Mouse (Mus musculus) cerebellum, adult 11-12 months (tissue): ENCODE measurements around the gene Olfr1357.
"Not testable (repeated sequence)": the region's sequence is repeated elsewhere in the genome, so short reads cannot be mapped to it uniquely, and the experiment has no call there.

Source experiments
- DNase-seq: peaks from one replicate; pipeline ENCODE4 v3.0.0; 2022

Olfr1357 gene

DNA sequence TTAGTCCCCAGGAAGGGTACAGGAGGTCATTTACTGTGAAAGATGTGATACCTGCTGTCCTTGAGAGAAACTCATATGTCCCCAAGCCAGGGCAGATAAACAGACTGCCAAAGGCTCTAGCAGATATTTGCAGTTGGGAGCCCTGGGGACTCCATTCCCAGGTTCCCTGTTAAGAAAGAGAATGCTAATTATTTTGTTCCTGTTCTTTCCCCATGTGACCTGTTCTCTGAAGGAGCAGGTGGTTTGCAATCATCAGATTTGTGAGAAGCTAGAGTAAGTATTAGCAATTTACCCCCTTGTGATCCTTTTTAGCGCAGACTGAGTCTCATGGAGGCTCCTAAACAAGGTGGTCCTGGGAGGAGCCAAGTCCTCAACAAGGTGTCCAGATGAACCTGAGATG is at the start of gene Olfr1357:
Gene Olfr1357, minus strand, starts transcription at position 101 of the 400 bp plus-strand sequence.
- no peak for DNase-seq

- DNase-seq: not testable (repeated sequence)
Measured at GRCm38 (mm10) chr10:78666696-78667095, 48.8 kb upstream of the Olfr1357 start.

DNA sequence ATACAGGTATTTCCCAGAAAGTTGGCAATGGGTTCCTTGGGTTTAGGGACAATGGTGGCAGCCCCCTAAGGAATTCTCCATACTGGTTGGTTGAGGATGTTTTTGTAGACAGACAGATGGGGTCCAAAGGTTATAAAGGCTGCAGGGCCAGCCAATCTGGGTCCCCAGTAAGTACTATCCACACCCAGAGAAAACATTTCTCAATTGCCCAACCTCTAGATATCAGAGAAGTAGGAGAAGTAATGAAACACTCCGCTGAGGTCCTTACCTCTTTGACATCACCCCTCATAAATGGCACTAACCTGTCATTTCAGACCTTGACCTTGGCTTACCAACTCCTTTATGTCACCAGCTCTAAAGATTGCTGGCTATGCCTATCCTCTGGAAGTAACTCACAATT is 46.7 kb upstream of the Olfr1357 start:
- DNase-seq: no peak

GRCm38 (mm10) chr10:78661198-78661597 is 43.3 kb upstream of the Olfr1357 start:
- no peak for DNase-seq

- no peak for DNase-seq
Measured at GRCm38 (mm10) chr10:78632311-78632710, 14.4 kb upstream of the Olfr1357 start.

- peak; percentile 46 for DNase-seq
Measured at GRCm38 (mm10) chr10:78630194-78630593, 12.3 kb upstream of the Olfr1357 start.

DNA sequence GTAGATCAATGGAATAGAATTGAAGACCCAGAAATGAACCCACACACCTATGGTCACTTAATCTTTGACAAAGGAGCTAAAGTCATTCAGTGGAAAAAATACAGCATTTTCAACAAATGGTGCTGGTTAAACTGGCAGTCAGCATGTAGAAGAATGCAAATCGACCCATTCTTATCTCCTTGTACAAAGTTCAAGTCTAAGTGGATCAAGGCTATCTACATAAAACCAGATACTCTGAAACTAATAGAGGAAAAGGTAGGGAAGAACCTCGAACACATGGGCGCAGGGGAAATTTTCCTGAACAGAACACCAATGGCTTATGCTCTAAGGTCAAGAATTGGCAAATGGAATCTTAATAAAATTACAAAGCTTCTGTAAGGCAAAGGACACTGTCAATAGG is 5.3 kb upstream of the Olfr1357 start:
- DNase-seq: not testable (repeated sequence)

DNA sequence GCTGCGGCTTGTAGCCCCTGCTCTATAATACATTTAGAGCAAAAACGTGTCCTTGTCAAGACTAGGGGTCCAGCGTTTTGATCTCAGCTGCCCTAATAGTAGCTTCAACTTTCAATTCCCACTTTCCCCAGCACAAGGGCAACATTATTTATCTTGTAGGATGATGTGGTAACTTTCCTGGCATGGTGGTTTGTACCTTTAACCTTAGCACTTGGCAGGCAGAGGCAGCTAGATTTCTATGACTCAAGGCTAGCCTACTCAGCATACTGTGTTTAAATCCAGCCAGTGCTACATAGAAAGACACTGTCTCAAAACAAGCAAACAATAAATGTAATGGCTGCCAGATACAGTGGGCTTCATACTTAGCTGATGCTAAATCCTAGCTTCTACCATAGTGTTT is 10.3 kb downstream of the Olfr1357 start:
- DNase-seq: no peak

- DNase-seq: peak; percentile 28
Measured at GRCm38 (mm10) chr10:78605080-78605479, 12.8 kb downstream of the Olfr1357 start.

GRCm38 (mm10) chr10:78599865-78600264 is 18.0 kb downstream of the Olfr1357 start:
- no peak for DNase-seq

- no peak for DNase-seq
Measured at GRCm38 (mm10) chr10:78594566-78594965, 23.3 kb downstream of the Olfr1357 start.

GRCm38 (mm10) chr10:78594157-78594556 is 23.7 kb downstream of the Olfr1357 start:
- DNase-seq: no peak

DNA sequence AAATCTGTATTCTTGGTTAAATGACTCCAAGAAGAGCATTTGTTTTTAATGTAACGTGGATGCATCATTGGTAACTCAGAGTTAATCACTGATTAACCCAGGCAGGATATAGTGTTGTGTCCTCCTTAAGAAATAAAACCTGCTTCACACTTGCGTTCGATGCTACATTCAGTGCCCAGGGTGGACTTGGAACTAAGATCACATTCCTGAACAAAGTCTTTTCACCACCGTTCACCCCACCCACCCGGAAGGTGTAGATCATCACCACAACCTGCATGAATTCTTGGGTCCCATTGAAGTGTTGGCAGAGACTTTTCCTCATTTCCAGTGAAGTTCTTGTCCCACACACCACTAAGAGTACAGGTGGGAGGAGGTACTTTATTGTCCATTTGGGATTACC is 24.1 kb downstream of the Olfr1357 start:
- DNase-seq: no peak

GRCm38 (mm10) chr10:78592856-78593379 is 25.0 kb downstream of the Olfr1357 start:
- DNase-seq: no peak

DNA sequence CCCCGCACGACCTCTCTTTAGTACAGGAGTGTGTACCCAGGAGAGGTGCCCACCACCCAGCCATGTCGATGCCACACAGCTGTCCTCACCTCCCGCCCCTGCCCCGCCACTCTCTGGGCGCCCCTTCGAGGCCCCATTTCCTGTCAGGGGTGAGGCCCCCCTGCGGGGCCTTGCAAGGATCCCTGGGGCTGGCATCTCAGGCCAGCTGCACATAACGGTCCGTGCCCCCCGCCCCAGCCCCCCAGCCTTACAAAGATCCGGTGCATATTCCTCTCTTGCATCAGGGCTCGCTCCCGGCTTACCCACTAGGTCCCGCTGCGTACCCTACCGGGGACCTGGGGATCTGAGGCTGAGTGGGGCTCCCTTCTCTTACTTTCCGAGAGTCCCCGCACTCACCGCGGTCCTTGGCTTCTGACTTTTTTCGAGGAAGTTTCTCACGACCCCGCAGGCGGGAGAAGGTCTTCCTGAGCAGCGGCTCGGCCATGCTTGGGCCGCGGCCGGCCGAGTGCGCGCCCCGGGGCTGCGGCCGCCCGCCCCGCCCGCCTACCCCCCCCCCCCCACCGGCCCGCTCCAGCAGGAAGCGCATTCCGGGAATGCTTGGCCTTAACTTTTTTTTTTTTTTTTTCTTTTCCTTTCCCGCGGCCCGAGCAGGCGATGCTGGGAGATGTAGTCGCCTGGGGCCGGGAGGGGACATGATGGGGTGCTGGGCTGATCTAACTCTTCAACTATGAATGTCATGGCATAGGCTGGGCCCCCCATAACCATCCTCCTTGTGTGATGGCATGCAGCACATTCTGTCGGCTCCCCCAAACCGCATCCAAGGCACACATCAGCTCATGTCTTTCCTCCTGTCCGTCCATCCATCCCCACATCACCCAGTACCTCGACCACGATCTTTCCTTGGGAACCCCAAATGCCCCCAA is 26.2 kb downstream of the Olfr1357 start, which contains the start of gene Syde1:
Gene Syde1, minus strand, starts transcription at position 559 of the 923 bp plus-strand sequence.
- DNase-seq: peak; percentile 32

- peak; percentile 18 for DNase-seq
Measured at GRCm38 (mm10) chr10:78590744-78591143, 27.1 kb downstream of the Olfr1357 start.

DNA sequence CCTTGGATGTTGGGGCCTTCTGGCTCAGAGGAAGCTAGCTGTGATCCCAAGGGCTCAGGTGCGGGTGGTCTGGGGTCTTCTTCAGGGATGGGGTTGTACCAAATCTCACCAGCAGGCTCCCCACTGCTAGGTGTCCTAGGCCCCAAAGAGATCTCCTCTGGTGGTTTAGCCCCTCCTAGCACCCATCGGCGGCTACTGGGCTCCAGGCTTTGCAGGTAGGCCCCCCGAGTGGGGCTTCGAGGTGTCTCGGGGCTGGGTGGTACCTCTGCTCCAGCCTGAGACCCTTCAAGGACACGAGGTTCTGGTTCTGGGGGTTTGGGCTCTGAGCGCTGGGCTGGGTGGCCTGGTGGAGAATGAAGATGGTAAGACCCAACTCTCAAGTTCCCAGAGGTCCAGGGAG is 28.0 kb downstream of the Olfr1357 start:
- peak; percentile 17 for DNase-seq

DNA sequence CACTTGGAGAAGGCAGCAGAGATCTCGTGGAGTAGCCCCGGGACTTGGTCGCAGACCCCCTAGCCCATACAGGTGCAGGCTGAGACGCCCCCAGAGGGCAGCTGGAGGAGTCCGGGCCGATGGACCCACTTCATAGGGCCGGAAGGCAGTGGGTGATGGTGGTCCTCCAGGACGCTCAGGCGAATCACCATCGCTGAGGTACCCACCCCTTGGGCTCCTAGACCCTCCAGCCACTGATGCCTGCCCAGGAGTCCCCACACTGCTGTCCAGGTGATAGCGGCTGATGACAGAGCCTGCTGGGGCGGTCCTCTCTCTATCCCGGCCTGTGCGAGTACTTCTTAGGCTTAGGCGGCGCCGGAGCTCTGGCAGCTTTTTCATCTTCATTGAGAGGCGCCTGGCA is 28.6 kb downstream of the Olfr1357 start:
- peak; percentile 8 for DNase-seq

DNA sequence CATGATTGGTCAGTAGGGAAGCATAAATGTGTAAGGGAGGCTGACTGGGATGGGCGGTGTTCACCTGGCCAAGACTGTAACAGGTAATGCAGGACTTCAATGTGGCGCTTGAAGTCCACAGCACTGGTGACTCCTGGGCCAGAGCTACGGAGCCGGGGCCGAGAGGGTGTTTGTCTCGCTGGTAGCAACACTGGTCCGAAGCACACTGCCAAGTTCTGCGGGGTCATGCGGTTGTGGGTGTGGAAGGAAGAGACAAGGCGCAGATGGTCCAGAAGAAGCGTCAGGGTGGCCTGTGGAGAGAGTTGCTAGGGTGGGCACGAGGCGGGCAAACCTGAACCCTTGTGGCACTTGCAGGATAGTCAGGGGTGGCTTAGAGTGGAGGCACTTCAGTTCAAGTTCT is 31.8 kb downstream of the Olfr1357 start:
- peak; percentile 13 for DNase-seq

- DNase-seq: peak; percentile 13
Measured at GRCm38 (mm10) chr10:78585606-78586005, 32.3 kb downstream of the Olfr1357 start.

DNA sequence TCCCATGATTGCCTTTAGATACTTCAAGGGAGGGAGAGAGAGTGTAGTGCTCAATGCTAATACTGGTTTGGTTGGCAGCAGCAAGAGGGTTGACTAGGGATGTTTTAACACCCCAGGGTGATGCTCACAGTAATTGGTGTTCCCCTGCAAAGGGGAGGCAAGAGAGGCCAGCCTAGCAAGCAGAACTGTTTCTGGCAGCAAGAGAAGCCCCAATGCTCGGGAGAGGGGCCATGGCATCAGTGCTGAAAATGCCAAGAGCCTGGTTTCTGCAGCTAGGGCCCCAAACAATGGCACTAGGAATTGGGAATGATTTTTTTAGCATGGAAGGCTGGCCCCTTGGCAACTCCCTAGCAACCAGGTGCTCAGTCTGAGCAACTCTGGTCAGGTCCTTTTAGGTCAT is 32.9 kb downstream of the Olfr1357 start:
- no peak for DNase-seq

DNA sequence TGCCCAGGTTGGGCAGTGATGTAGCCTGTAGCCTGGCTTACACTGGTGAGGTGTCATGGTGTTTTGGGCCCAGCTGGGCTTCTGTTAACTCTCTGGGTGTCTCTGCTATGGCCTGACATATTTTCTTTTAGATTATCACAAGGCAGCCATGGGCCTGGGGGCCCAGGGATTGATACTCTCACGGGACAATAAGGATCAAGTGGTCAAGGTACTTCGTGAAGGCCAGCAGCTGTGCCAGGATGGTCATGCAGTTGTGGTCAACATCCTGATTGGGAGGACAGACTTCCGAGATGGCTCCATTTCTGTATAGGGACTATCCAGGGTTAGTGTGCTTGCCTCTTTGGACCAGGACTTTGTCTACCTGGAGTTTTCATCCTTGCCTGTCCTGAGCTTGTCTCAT is 33.9 kb downstream of the Olfr1357 start:
- no peak for DNase-seq

DNA sequence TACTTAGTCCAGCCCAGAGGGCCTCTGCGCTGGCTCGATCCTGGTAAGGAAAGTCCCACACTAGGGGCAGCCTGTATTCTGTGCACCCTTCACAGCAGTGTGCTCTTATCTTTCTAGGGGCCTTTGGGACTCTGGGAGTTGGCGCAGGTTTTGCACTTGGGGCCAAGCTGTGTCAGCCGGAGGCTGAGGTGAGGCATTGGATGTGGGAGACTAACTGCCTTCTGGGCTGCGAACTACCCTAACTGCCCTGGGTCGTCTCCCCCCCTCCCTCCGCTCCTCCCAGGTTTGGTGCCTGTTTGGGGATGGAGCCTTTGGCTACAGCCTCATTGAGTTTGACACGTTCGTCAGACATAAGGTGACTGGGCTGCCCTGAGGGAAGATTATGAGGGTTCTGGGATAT is 34.5 kb downstream of the Olfr1357 start:
- DNase-seq: peak; percentile 7

- DNase-seq: no peak
Measured at GRCm38 (mm10) chr10:78581121-78581520, 36.8 kb downstream of the Olfr1357 start.
